Mouse (Mus musculus) heart, adult 10 weeks (tissue): Measurements from ENCODE around the gene Manea. TPM values are rescaled to one million over a fixed set of nuclear protein-coding genes. Genes with fewer than 3 reads are reported as not detected.

Experiments used
- polyA plus RNA-seq: library from polyadenylated mRNA; stranded (reverse); fragments of 350-450 nt; fragmentation: Illumina TruSeq; extraction: RNeasy Lipid Tissue Mini Kit (QIAGEN cat#74804); gene quantifications from one replicate; pipeline ENCODE4 v1.2.3, GENCODE M21; 2014; ENCODE audit warnings: low read depth, low replicate concordance

Manea gene
- 8.9 TPM for polyA plus RNA-seq

DNA sequence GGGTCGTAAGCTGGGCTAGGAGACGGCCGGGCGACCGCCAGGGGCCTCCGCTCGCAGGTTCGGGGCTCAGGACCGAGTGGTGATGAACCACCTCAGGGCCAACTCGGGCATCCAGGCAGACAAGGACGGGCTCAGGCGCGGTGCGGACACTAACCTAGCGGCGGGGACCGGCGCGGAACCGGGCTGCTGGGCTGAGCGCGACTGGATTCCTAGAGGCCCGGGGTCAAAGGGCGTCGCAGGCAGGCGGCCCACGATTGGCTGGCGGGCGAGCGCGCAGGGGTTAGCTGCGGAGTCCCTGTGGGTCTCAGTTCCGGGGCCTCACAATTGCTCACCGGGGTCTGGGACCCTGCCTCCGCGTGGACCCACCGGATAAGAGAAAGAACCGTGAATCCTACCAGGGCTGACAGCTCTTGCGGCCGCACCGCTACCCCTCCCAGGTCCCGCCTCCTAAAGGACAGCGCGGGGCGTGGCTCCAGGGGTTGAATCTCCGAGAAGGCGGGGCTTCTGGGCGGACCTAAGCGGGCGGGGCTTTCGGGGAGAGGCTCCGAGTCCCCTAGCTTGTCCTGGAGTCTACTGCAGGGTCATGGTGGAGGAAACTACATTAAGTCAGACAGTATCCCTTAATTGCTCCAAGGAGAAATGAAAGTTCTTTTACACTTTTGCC, at the start of gene Manea:
Gene Manea (minus strand): TSS at position 449 of the 664 bp plus-strand sequence.

